Mouse (Mus musculus): ENCODE results near the gene Ankdd1a. TPM values are rescaled to one million over a fixed set of nuclear protein-coding genes. Genes with fewer than 3 reads are reported as not detected.

Ankdd1a gene
- polyA plus RNA-seq, 1 experiment = not detected

DNA sequence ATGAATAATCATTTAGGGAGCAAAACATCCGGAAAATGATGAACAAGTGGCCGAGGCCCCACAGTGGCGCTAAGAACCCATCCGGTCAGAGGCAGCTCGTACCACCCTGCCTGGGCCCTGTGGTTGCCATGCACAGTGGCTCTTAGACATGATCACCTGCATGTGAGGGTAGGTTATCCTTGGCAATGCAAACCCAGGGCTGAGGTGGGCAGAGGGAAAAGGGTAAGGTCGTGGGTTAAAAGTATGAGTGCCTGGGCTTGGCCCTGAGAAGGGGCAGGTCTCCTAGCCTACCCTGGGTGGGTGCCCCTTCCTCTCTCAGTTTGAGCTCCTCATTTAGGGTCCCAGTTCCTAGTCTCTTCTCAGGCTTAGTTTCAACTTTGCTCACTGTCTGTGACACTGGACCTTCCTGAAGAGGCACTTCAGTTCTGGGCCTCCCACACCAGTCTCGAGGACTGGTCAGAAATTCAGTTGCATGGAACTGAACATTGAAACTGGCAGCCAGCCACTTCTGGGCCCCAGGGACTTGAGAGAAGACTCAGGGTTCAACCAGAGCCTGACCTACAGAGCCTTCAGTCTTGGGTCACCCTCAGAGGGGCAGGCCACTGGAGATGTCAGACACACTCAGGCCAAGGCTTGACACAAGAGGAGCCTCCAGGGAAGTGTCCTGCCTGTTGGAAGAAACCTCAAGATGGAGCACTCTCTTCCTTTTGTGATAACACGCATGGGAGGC, 18.1 kb upstream of the Ankdd1a start:
- Histone ChIP-seq H3K4me1 (ENCODE audit: control insufficient read depth, insufficient read depth, low read length) (peaks cover 8% of the 10 kb centered on the region), H3K4me3 (ENCODE audit: insufficient read depth, low read depth, low read length) (no peak overlapping the region), H3K27ac (ENCODE audit: insufficient read depth, low read depth, low read length) (no peak overlapping the region)
- 93% methylated on average over 8 of the region's 8 CpGs for WGBS
- TF ChIP-seq POLR2A (IDR thresholded peaks at IDR 0.05; ENCODE audit: insufficient read depth, low read depth, low read length) = no peak
- no peak for TF ChIP-seq CTCF (IDR thresholded peaks at IDR 0.05; ENCODE audit: insufficient read depth, low read depth, low read length)

- 89% methylated on average over 4 of the region's 4 CpGs for WGBS
- H3K4me3 ChIP-seq (ENCODE audit: insufficient read depth, low read depth, low read length) = no peak overlapping the region
- TF ChIP-seq POLR2A (IDR thresholded peaks at IDR 0.05; ENCODE audit: insufficient read depth, low read depth, low read length) = no peak
- no peak for TF ChIP-seq CTCF (IDR thresholded peaks at IDR 0.05; ENCODE audit: insufficient read depth, low read depth, low read length)
Measured at GRCm38 (mm10) chr9:65536491-65536890, 16.5 kb upstream of the Ankdd1a start.

GRCm38 (mm10) chr9:65535789-65536469, 15.9 kb upstream of the Ankdd1a start:
- no peak overlapping the region for H3K27ac ChIP-seq (ENCODE audit: insufficient read depth, low read depth, low read length)
- no peak overlapping the region for H3K4me3 ChIP-seq (ENCODE audit: insufficient read depth, low read depth, low read length)
- H3K4me1 ChIP-seq (ENCODE audit: control insufficient read depth, insufficient read depth, low read length) = no peaks in the 10 kb centered on the region
- TF ChIP-seq POLR2A (IDR thresholded peaks at IDR 0.05; ENCODE audit: insufficient read depth, low read depth, low read length) = no peak
- WGBS = 89% methylated on average over 11 of the region's 11 CpGs

More at GRCm38 (mm10) chr9:65536491-65536890, 16.5 kb upstream of the Ankdd1a start:
- Histone ChIP-seq H3K4me1 (ENCODE audit: control insufficient read depth, insufficient read depth, low read length) (peaks cover 2% of the 10 kb centered on the region), H3K27ac (ENCODE audit: insufficient read depth, low read depth, low read length) (no peak overlapping the region)

- H3K4me3 ChIP-seq (ENCODE audit: insufficient read depth, low read depth, low read length) = no peak overlapping the region
- H3K4me1 ChIP-seq (ENCODE audit: control insufficient read depth, insufficient read depth, low read length) = no peaks in the 10 kb centered on the region
- H3K27ac ChIP-seq (ENCODE audit: insufficient read depth, low read depth, low read length) = no peak overlapping the region
- WGBS = 76% methylated on average over 3 of the region's 3 CpGs
- TF ChIP-seq CTCF (IDR thresholded peaks at IDR 0.05; ENCODE audit: insufficient read depth, low read depth, low read length) (no peak), POLR2A (IDR thresholded peaks at IDR 0.05; ENCODE audit: insufficient read depth, low read depth, low read length) (no peak)
Measured at GRCm38 (mm10) chr9:65535191-65535722, 15.3 kb upstream of the Ankdd1a start.

GRCm38 (mm10) chr9:65534111-65534510, 14.1 kb upstream of the Ankdd1a start:
- Histone ChIP-seq H3K4me1 (ENCODE audit: control insufficient read depth, insufficient read depth, low read length) (peaks cover 4% of the 10 kb centered on the region), H3K27ac (ENCODE audit: insufficient read depth, low read depth, low read length) (no peak overlapping the region), H3K4me3 (ENCODE audit: insufficient read depth, low read depth, low read length) (no peak overlapping the region)
- TF ChIP-seq POLR2A (IDR thresholded peaks at IDR 0.05; ENCODE audit: insufficient read depth, low read depth, low read length) (no peak), CTCF (IDR thresholded peaks at IDR 0.05; ENCODE audit: insufficient read depth, low read depth, low read length) (no peak)
- WGBS = 83% methylated on average over 3 of the region's 3 CpGs

- Histone ChIP-seq H3K4me1 (ENCODE audit: control insufficient read depth, insufficient read depth, low read length) (peaks cover 4% of the 10 kb centered on the region), H3K4me3 (ENCODE audit: insufficient read depth, low read depth, low read length) (no peak overlapping the region), H3K27ac (ENCODE audit: insufficient read depth, low read depth, low read length) (no peak overlapping the region)
- TF ChIP-seq CTCF (IDR thresholded peaks at IDR 0.05; ENCODE audit: insufficient read depth, low read depth, low read length) (no peak), POLR2A (IDR thresholded peaks at IDR 0.05; ENCODE audit: insufficient read depth, low read depth, low read length) (no peak)
- whole genome bisulfite sequencing = 75% methylated on average over 8 of the region's 8 CpGs
Measured at GRCm38 (mm10) chr9:65532986-65533385, 13.0 kb upstream of the Ankdd1a start.

DNA sequence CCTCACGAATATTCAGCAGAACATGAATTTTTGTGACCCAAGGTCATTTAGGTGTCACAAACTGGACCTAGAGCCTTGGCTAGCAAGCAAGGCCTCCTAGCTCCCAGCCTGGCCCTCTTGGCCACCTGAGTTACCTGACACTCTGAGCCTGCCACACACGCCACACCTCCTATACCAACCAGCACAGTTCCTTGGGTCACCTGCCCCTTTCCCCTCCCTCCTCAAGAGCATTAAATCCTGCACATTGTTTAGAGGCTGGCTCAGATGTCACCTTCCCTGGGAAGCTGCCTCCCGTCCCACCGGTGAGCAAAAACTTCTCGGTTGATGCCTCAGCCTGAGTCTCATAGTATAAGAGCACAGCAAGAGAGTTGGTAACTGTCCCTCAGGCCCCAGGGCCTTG, 11.3 kb upstream of the Ankdd1a start:
- Histone ChIP-seq H3K4me1 (ENCODE audit: control insufficient read depth, insufficient read depth, low read length) (peaks cover 4% of the 10 kb centered on the region), H3K4me3 (ENCODE audit: insufficient read depth, low read depth, low read length) (no peak overlapping the region), H3K27ac (ENCODE audit: insufficient read depth, low read depth, low read length) (no peak overlapping the region)
- 92% methylated on average over 5 of the region's 5 CpGs for WGBS
- no peak for TF ChIP-seq CTCF (IDR thresholded peaks at IDR 0.05; ENCODE audit: insufficient read depth, low read depth, low read length)
- no peak for TF ChIP-seq POLR2A (IDR thresholded peaks at IDR 0.05; ENCODE audit: insufficient read depth, low read depth, low read length)

DNA sequence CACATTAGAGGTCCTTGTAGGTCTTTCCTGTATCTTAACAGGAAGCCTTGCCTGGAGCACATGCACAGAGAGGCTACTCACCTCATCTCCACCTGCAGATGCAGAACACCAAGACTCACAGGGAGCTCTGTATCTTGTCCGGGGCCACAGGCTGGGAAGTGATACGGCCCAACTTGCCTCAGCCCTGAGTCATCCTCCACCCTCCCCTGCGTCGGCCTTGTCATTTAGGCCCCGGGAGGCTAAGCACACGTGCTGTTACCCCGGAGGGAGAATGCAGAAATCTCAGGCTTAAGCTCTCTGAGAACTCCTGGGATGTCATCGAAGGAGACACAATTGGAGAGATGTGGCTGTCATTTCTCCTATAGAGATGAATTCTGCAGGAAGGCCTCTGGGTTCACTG, 9.7 kb upstream of the Ankdd1a start:
- Histone ChIP-seq H3K4me3 (ENCODE audit: insufficient read depth, low read depth, low read length) (no peak overlapping the region), H3K4me1 (ENCODE audit: control insufficient read depth, insufficient read depth, low read length) (peaks cover 7% of the 10 kb centered on the region), H3K27ac (ENCODE audit: insufficient read depth, low read depth, low read length) (no peak overlapping the region)
- TF ChIP-seq POLR2A (IDR thresholded peaks at IDR 0.05; ENCODE audit: insufficient read depth, low read depth, low read length) = no peak
- TF ChIP-seq CTCF (IDR thresholded peaks at IDR 0.05; ENCODE audit: insufficient read depth, low read depth, low read length) = no peak
- 52% methylated on average over 8 of the region's 8 CpGs for WGBS

GRCm38 (mm10) chr9:65528417-65529038, 8.5 kb upstream of the Ankdd1a start:
- TF ChIP-seq CTCF (IDR thresholded peaks at IDR 0.05; ENCODE audit: insufficient read depth, low read depth, low read length) = no peak
- no peak for TF ChIP-seq POLR2A (IDR thresholded peaks at IDR 0.05; ENCODE audit: insufficient read depth, low read depth, low read length)
- 82% methylated on average over 6 of the region's 6 CpGs for WGBS
- Histone ChIP-seq H3K4me1 (ENCODE audit: control insufficient read depth, insufficient read depth, low read length) (peaks cover 7% of the 10 kb centered on the region), H3K4me3 (ENCODE audit: insufficient read depth, low read depth, low read length) (no peak overlapping the region), H3K27ac (ENCODE audit: insufficient read depth, low read depth, low read length) (no peak overlapping the region)
